In genomic region chr9:100520012-100520411, GRCm38 (mm10) we compare ENCODE assay signal across 9 mouse cellular contexts. TPM values are rescaled to one million over a fixed set of nuclear protein-coding genes. Genes with fewer than 3 reads are reported as not detected.
DNase-seq lines count a peak whose midpoint lies in the region; ATAC-seq and TF ChIP-seq lines count a peak whose summit lies in the region.
"Had no signal": no experiment of that assay in that cellular context is flagged by ENCODE, and none has a peak within 500 bp of the region (broad histone marks: within the 10 kb centered on the region; RNA-seq: fewer than 3 reads in every experiment).

No protein-coding gene starts in this region.

- WGBS in kidney, adult 2 months, result 86% methylated on average over 3 of the region's 3 CpGs
- 97% methylated on average over 3 of the region's 3 CpGs for WGBS in lung, embryonic 14.5 days

- TF ChIP-seq CTCF in kidney, adult 2 months (conservative IDR thresholded peaks at IDR 0.05; ENCODE audit: insufficient read depth, insufficient read length, low read depth, low read length), result peak; percentile 27; the same call in 1 of the 2 replicates
- peak; percentile 48 for TF ChIP-seq CTCF in lung, embryonic 14.5 days (IDR thresholded peaks at IDR 0.05; ENCODE audit: low read depth)

- no peaks in the 10 kb centered on the region; the same call in 1 of the 2 replicates for H3K4me1 ChIP-seq in kidney, adult 2 months (ENCODE audit: control insufficient read depth, insufficient read depth, low read length)
- no peaks in the 10 kb centered on the region for H3K4me1 ChIP-seq in lung, embryonic 14.5 days (ENCODE audit: insufficient read depth)

- no peaks in the 10 kb centered on the region for H3K36me3 ChIP-seq in kidney, adult 2 months (ENCODE audit: control insufficient read depth, insufficient read depth, low read length)
- no peaks in the 10 kb centered on the region for H3K36me3 ChIP-seq in lung, embryonic 14.5 days (ENCODE audit: insufficient read depth)
- H3K36me3 ChIP-seq: liver, embryonic 15.5 days had no signal

- no peak overlapping the region for H3K9ac ChIP-seq in lung, embryonic 14.5 days
- H3K9ac ChIP-seq: liver, embryonic 15.5 days had no signal

- no peak overlapping the region for H3K4me3 ChIP-seq in kidney, adult 2 months (ENCODE audit: insufficient read depth, low read depth, low read length)
- H3K4me3 ChIP-seq in lung, embryonic 14.5 days (ENCODE audit: low read depth, low read length), result no peak overlapping the region
- H3K4me3 ChIP-seq: liver, embryonic 15.5 days had no signal

- no peak for ATAC-seq in lung, embryonic 14.5 days (ENCODE audit: insufficient read depth)

- H3K9me3 ChIP-seq in lung, embryonic 14.5 days (ENCODE audit: low read depth, low read length), result no peaks in the 10 kb centered on the region
- H3K9me3 ChIP-seq: liver, embryonic 15.5 days had no signal

- H3K27ac ChIP-seq in kidney, adult 2 months (ENCODE audit: insufficient read depth, low read depth, low read length), result peak overlapping the region; percentile 16; the same call in 1 of the 2 replicates
- H3K27ac ChIP-seq in lung, embryonic 14.5 days (ENCODE audit: low read depth), result no peak overlapping the region
- H3K27ac ChIP-seq: liver, embryonic 15.5 days had no signal

- TF ChIP-seq POLR2A in kidney, adult 2 months (IDR thresholded peaks at IDR 0.05; ENCODE audit: low read depth, low read length), result no peak

- no peaks in the 10 kb centered on the region for H3K27me3 ChIP-seq in kidney, adult 2 months (replicated peaks; ENCODE audit: control insufficient read depth, insufficient read depth, low read length)
- no peaks in the 10 kb centered on the region for H3K27me3 ChIP-seq in lung, embryonic 14.5 days (ENCODE audit: insufficient read depth, low read length)
- H3K27me3 ChIP-seq: liver, embryonic 15.5 days had no signal

- peak; percentile 4 for DNase-seq in adrenal gland, postnatal 25 days
- DNase-seq in adrenal gland, adult 8-10 months, result no peak
- DNase-seq in kidney, adult 2 months, result peak; percentile 29
- no peak for DNase-seq in kidney, postnatal 14 days
- peak; percentile 45 for DNase-seq in 3T3-L1 (ENCODE audit: low read depth, low spot score)
- DNase-seq in lung, embryonic 14.5 days, result no peak
- DNase-seq in Muller cell, postnatal 12 days (ENCODE audit: inconsistent ontology term), result no peak
- DNase-seq in heart, adult 9 months (ENCODE audit: low spot score in 2 of 2), result no peak

- no peak overlapping the region for H3K4me2 ChIP-seq in lung, embryonic 14.5 days
- H3K4me2 ChIP-seq: liver, embryonic 15.5 days had no signal

RNA-seq across cellular contexts. Expression of gene Nck1, which starts 25.9 kb away (rescaled TPM):
- total RNA-seq in adrenal gland, postnatal 25 days (2021), result 41.9 and 52.0 TPM in 2 replicates
- total RNA-seq in adrenal gland, adult 8-10 months (2022), result 10 to 100 TPM; 46.4 to 53.8 (median 49.6) TPM
- 3.1 and 5.7 TPM in 2 replicates for polyA plus RNA-seq in kidney, adult 2 months (2012; rRNA removed)
- 71.3 and 77.8 TPM in 2 replicates for polyA plus RNA-seq in lung, embryonic 14.5 days (2014; fragmentation: Nextera tagmentation; extraction: Ambion mirVana)

RNA-seq across cellular contexts. Expression of gene Il20rb, which starts 33.4 kb away (rescaled TPM):
- 1.2 and 1.5 TPM in 2 replicates for total RNA-seq in adrenal gland, postnatal 25 days (2021)
- 1 to 10 TPM in 3 of 4 experiments, under 1 TPM in 1; 0.87 to 1.4 (median 1.0) TPM for total RNA-seq in adrenal gland, adult 8-10 months (2022)
- polyA plus RNA-seq in kidney, adult 2 months (2012; rRNA removed), result 1.4 and 1.9 TPM in 2 replicates
- polyA plus RNA-seq in lung, embryonic 14.5 days (2014; fragmentation: Nextera tagmentation; extraction: Ambion mirVana), result 1.6 and 2.2 TPM in 2 replicates

RNA-seq across cellular contexts. Expression of gene Slc35g2, which starts 50.9 kb away (rescaled TPM):
- 7.6 and 8.4 TPM in 2 replicates for total RNA-seq in adrenal gland, postnatal 25 days (2021)
- 10 to 100 TPM in 2 of 4 experiments, 1 to 10 TPM in 2; 9.2 to 15.4 (median 10.6) TPM for total RNA-seq in adrenal gland, adult 8-10 months (2022)
- 2.1 and 2.3 TPM in 2 replicates for polyA plus RNA-seq in kidney, adult 2 months (2012; rRNA removed)
- 7.5 and 8.0 TPM in 2 replicates for polyA plus RNA-seq in lung, embryonic 14.5 days (2014; fragmentation: Nextera tagmentation; extraction: Ambion mirVana)

Comparison
In these comparisons a context has a peak if more than half of its experiments do, and no peak if none do; other contexts are left out.
1. DNase-seq: peak in adrenal gland, postnatal 25 days (single experiment), kidney, adult 2 months (single experiment) and 3T3-L1 (single experiment); none in adrenal gland, adult 8-10 months (single experiment), kidney, postnatal 14 days (single experiment), lung, embryonic 14.5 days (single experiment), Muller cell, postnatal 12 days (single experiment) and heart, adult 9 months (0 of 2).